Mouse (Mus musculus): Measurements from ENCODE around the gene Tsc2. TPM values are rescaled to one million over a fixed set of nuclear protein-coding genes. Genes with fewer than 3 reads are reported as not detected.

Tsc2 gene
- polyA plus RNA-seq, 1 experiment from 2014 or later, result 72.8 TPM

DNA sequence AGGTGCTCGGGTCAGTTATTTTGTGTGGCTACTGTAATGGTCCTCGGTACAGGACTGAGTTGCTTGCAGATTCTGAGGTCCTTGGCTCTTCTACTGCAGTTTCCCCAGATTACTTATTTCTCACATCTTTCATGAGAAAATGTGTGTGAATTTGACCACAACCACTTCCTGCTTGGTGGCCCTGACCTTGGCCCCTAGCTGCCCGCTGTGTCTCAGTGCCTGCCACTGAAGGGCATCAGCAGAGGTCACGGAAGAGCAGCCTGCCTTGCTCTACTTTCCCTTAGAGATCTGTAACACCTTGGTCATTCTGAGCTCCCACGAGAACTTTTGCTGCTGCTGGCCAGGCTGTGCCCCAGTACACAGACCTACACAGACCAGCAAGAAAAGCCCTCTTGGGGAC, 68.8 kb downstream of the Tsc2 start:
- peaks cover 9% of the 10 kb centered on the region for H3K4me1 ChIP-seq
- WGBS, result 80% methylated on average over 5 of the region's 5 CpGs
- H3K9ac ChIP-seq, result no peak overlapping the region
- peaks cover 30% of the 10 kb centered on the region for H3K36me3 ChIP-seq
- H3K27ac ChIP-seq, result no peak overlapping the region
- H3K4me2 ChIP-seq (replicated peaks), result no peak overlapping the region
- no peaks in the 10 kb centered on the region for H3K27me3 ChIP-seq
- H3K4me3 ChIP-seq, result no peak overlapping the region
- no peak for ATAC-seq (ENCODE audit: insufficient number of reproducible peaks, insufficient read depth, low FRiP score, low TSS enrichment)
- no peaks in the 10 kb centered on the region for H3K9me3 ChIP-seq

DNA sequence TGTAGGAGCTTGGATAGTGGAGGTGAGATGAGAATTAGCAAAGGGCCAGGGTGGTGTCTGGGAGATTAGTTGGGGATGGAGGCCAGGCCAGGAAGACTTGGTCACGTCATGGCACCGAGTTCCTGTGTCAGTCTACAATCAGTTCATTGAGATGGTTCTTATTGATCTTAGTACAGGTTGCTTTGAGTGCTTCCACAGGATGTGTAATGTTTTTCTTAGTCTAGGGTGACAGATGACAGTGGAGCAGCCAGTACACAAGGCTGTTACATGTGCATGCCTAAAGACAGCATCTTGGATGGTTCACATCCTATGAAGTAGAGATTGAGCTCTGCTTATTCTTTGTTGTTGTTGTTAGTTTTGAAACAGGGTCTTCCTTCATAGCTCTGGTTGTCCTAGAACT, 70.8 kb downstream of the Tsc2 start:
- no peak overlapping the region for H3K4me3 ChIP-seq
- no peaks in the 10 kb centered on the region for H3K27me3 ChIP-seq
- WGBS, result 88% methylated on average over 2 of the region's 2 CpGs
- no peaks in the 10 kb centered on the region for H3K9me3 ChIP-seq
- H3K9ac ChIP-seq, result no peak overlapping the region
- H3K4me1 ChIP-seq, result peaks cover 15% of the 10 kb centered on the region
- H3K4me2 ChIP-seq (replicated peaks), result no peak overlapping the region
- H3K27ac ChIP-seq, result no peak overlapping the region
- H3K36me3 ChIP-seq, result peaks cover 23% of the 10 kb centered on the region
- ATAC-seq (ENCODE audit: insufficient number of reproducible peaks, insufficient read depth, low FRiP score, low TSS enrichment), result no peak

DNA sequence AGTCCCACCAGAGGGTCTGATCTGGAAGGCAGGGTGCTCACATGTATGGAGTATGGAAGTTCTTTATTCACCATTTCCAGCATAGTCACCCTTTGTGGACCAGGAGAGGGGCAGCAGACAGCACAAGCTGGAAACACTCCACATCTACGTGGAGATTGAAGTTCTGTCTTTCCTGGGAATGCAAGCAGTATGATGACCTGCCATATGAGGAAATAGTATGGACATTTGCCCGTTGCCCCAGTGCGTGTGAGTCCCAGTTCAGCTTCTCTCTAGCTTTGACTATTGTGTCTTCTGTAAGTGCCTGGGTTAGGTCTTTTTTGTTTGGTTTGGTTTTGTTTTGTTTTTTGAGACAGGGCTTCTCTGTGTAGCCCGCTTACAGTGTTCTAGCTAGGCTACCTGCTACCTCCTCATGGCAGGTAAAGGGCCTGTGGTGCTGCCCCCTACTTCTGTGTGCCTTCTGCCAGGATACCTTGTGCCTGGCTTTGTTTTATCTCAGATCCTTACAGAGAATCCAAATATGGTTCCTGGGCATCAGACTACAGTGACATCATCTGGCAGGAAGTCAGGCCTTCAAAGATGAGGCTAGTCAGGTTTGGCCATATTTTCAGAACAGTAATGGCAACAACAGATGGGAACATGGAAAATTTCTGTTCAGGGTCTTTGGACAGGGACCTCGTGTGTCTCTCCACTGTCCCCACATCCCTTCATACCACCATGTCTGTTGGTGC, 72.0 kb downstream of the Tsc2 start:
- Histone ChIP-seq H3K4me1 (peaks cover 15% of the 10 kb centered on the region), H3K4me3 (no peak overlapping the region), H3K27ac (no peak overlapping the region), H3K4me2 (replicated peaks) (no peak overlapping the region), H3K9me3 (no peaks in the 10 kb centered on the region), H3K36me3 (peaks cover 12% of the 10 kb centered on the region), H3K9ac (no peak overlapping the region), H3K27me3 (no peaks in the 10 kb centered on the region)
- 93% methylated on average over 5 of the region's 5 CpGs for WGBS
- no peak for ATAC-seq (ENCODE audit: insufficient number of reproducible peaks, insufficient read depth, low FRiP score, low TSS enrichment)

DNA sequence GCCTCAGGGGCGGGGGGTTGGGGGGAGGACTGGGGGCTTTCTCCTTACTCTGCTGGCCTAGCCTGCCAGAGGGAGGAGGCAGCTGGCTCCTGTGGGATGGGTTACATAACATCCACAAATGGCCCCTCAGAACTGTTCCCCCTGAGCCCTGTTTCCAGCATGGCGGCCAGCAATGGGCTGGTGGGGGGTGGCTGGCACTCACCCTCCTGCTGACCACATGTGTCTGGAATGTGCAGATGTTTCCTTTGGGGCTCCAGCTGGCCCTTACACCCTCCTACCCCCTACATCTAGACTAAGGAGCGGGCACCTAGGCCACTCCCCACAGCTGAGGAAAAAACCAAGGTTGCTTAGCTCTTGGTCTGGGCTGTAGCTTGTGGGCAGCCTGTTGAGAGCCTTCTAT, 73.3 kb downstream of the Tsc2 start:
- H3K4me1 ChIP-seq, result peaks cover 15% of the 10 kb centered on the region
- ATAC-seq (ENCODE audit: insufficient number of reproducible peaks, insufficient read depth, low FRiP score, low TSS enrichment), result peak; percentile 35; the same call in 1 of the 2 replicates
- H3K36me3 ChIP-seq, result peaks cover 5% of the 10 kb centered on the region; the same call in 1 of the 2 replicates
- no peaks in the 10 kb centered on the region for H3K27me3 ChIP-seq
- H3K9ac ChIP-seq, result no peak overlapping the region
- H3K4me2 ChIP-seq (replicated peaks), result no peak overlapping the region
- H3K4me3 ChIP-seq, result no peak overlapping the region
- no peaks in the 10 kb centered on the region for H3K9me3 ChIP-seq
- WGBS, result 57% methylated on average over 3 of the region's 3 CpGs
- peak overlapping the region; percentile 32 for H3K27ac ChIP-seq

DNA sequence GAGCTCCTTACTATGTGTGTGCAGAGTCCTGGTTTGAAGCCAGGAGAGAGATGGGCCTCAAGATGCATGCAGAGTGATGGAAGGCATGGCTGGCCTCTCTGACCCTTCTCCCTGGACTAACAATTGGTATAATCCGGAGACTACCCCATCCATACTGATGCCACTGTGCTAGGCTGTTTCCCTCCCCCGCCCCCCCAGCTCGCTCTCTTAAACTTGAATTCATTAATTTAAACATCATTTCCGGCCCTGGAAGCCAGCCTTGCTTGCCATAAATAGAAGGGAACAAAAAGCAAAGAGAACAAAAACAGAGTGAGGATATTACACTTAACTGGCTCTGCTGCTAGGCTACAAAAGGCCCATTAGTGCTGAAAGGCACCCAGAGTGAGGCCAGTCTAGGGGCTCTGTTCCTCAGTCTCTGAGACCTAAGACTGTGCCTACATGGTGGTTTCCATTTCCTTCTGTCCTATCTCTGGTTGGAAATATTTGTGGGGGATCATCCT, 73.8 kb downstream of the Tsc2 start:
- Histone ChIP-seq H3K27me3 (no peaks in the 10 kb centered on the region), H3K9ac (no peak overlapping the region), H3K9me3 (no peaks in the 10 kb centered on the region), H3K36me3 (peaks cover 5% of the 10 kb centered on the region; the same call in 1 of the 2 replicates), H3K4me1 (peaks cover 15% of the 10 kb centered on the region), H3K4me3 (no peak overlapping the region), H3K27ac (peak overlapping the region; percentile 32), H3K4me2 (replicated peaks) (no peak overlapping the region)
- WGBS, result 58% methylated on average over 4 of the region's 4 CpGs
- ATAC-seq (ENCODE audit: insufficient number of reproducible peaks, insufficient read depth, low FRiP score, low TSS enrichment), result 0 out of 2 replicates have a peak, but pooled peaks have one; percentile 3

DNA sequence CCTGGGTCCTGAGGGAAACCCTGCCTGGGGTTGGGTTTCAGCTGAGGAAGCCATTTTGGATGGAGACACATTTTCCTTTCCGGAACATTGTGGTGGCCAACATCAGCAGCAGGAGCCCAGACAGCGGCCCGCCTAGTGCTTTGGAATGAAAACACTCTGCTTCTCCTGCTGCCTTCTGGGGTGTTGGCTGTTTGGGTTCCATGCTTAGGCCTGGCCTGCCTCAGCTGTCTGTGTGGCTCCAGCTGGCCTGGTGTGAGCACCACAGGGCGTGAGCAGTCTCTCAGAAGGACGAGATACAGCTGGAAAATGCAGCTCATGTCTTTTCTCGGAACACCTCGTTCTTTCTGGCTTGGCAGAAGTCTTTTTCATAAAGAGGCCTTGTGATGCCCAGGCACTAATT, 75.3 kb downstream of the Tsc2 start:
- H3K27ac ChIP-seq, result no peak overlapping the region
- H3K4me2 ChIP-seq (replicated peaks), result no peak overlapping the region
- no peak for ATAC-seq (ENCODE audit: insufficient number of reproducible peaks, insufficient read depth, low FRiP score, low TSS enrichment)
- WGBS, result 85% methylated on average over 7 of the region's 7 CpGs
- no peak overlapping the region for H3K9ac ChIP-seq
- H3K4me1 ChIP-seq, result peaks cover 19% of the 10 kb centered on the region
- no peak overlapping the region for H3K4me3 ChIP-seq
- H3K9me3 ChIP-seq, result no peaks in the 10 kb centered on the region
- no peaks in the 10 kb centered on the region for H3K27me3 ChIP-seq
- H3K36me3 ChIP-seq, result peaks cover 5% of the 10 kb centered on the region; the same call in 1 of the 2 replicates

DNA sequence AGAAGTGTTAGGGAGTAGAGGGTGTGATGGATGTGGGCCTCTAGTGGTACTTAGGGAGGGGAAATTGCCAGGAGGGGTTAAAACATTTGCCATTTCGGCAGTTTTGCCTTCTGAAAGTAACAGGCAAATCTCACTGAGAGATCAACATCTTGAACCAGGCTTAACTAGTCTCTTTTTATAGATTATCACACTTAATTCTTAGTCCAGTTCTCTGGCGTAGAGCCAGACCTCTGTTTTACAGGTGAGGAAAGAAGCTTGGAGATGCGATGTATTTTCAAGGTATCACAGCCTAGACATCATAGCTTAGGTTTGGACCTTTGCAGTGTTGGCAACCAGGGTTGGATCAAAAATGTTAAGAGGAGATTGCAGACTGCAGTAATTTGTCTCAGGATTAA, 81.4 kb downstream of the Tsc2 start:
- 43% methylated on average over 3 of the region's 3 CpGs for WGBS
- Histone ChIP-seq H3K36me3 (no peaks in the 10 kb centered on the region), H3K27me3 (0 out of 2 replicates have a peak, but pooled peaks cover 5% of the 10 kb centered on the region), H3K9me3 (no peaks in the 10 kb centered on the region), H3K4me1 (peaks cover 23% of the 10 kb centered on the region), H3K4me3 (peak overlapping the region; percentile 88), H3K27ac (peak overlapping the region; percentile 95; the same call in 1 of the 2 replicates), H3K4me2 (replicated peaks) (peak overlapping the region; percentile 86), H3K9ac (peak overlapping the region; percentile 91)
- ATAC-seq (ENCODE audit: insufficient number of reproducible peaks, insufficient read depth, low FRiP score, low TSS enrichment), result no peak

DNA sequence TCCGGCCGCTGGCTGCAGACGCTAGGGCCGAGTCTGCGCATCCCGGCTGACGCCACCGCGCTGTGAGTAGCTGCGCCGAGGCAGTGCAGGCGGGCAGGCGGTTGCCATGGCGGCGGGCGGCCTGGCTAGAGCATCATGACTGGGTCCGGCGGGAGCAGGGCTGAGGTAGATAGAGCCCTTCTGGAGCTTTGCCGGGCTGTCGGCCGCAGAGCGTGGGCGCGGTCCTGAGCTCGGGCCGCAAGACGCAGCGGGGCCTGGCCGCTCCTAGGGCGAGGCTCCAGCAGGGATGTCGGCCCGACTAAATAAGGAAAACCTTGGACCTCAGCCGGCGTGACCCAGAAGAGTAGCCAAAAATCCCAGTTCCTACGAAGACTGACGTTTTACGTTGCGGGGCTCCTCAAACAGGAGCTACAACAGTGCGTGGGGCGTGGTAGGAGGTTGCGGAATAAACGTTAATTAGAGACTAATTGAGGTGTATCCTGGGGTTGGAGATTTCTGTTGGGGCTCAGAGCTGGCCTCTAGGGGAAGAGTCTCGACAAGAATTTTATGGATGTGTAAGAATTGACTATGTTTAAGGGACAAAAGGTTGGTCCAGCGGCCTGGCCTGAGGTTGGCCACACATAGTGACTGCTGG, 81.9 kb downstream of the Tsc2 start:
- H3K4me2 ChIP-seq (replicated peaks), result peak overlapping the region; percentile 86
- peak overlapping the region; percentile 88 for H3K4me3 ChIP-seq
- no peaks in the 10 kb centered on the region for H3K36me3 ChIP-seq
- ATAC-seq (ENCODE audit: insufficient number of reproducible peaks, insufficient read depth, low FRiP score, low TSS enrichment), result peak; percentile 82
- peak overlapping the region; percentile 95 for H3K27ac ChIP-seq
- 0 out of 2 replicates have a peak, but pooled peaks cover 5% of the 10 kb centered on the region for H3K27me3 ChIP-seq
- H3K9me3 ChIP-seq, result no peaks in the 10 kb centered on the region
- under 1% methylated on average over 44 of the region's 44 CpGs for whole genome bisulfite sequencing
- H3K9ac ChIP-seq, result peak overlapping the region; percentile 91
- H3K4me1 ChIP-seq, result peaks cover 23% of the 10 kb centered on the region

DNA sequence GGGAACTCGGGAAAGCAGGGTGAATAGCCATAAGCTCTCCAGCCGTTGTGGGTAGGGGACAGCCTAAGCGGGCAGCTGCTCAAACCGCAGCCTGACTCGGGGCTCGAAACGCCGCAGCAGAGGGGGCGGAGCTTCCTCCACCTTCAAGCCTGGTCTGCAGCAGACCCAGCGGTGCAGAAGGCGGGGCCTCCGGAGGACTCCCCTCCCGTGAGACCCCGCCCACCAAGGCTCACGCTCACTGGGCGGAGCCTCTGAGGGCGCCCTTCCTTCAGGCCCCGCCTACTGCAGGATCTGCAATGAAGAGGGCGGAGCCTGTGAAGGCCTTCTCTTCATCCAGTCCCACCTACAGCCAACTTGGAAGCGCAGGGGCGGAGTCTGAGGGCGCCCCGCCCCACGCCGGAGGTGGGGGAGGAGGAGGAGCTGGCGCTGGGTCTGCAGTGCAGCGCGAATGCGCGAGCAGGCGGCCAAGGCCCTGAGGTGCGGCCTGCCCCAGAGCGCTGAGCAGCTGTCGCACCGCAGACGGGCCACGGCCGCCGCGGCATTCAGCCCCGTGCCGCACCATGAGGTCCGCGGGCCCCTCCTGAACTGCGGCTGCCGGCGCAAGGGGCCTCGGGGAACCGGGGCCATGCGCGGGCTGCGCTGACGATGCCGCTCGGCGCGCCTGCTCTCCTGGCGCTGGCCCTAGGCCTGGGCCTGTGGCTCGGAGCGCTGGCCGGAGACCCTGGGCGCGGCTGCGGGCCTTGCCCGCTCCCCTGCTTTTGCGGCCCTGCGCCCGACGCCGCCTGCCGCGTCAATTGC, 82.6 kb downstream of the Tsc2 start, which contains the start of gene Pkd1:
Pkd1 (plus strand) TSS at position 217 of the 798 bp plus-strand sequence.
- peak within 1 kb of the TSS; percentile 88 for H3K4me3 ChIP-seq
- H3K27ac ChIP-seq, result peak within 1 kb of the TSS; percentile 95
- H3K36me3 ChIP-seq, result no peaks in the 10 kb centered on the region
- H3K27me3 ChIP-seq, result peaks cover 6% of the 10 kb centered on the region
- ATAC-seq (ENCODE audit: insufficient number of reproducible peaks, insufficient read depth, low FRiP score, low TSS enrichment), result peak; percentile 95
- H3K4me2 ChIP-seq (replicated peaks), result peak within 1 kb of the TSS; percentile 86
- H3K9ac ChIP-seq, result peak within 1 kb of the TSS; percentile 91
- peaks cover 23% of the 10 kb centered on the region for H3K4me1 ChIP-seq
- WGBS, result under 1% methylated on average over 63 of the region's 72 CpGs
- H3K9me3 ChIP-seq, result no peaks in the 10 kb centered on the region

DNA sequence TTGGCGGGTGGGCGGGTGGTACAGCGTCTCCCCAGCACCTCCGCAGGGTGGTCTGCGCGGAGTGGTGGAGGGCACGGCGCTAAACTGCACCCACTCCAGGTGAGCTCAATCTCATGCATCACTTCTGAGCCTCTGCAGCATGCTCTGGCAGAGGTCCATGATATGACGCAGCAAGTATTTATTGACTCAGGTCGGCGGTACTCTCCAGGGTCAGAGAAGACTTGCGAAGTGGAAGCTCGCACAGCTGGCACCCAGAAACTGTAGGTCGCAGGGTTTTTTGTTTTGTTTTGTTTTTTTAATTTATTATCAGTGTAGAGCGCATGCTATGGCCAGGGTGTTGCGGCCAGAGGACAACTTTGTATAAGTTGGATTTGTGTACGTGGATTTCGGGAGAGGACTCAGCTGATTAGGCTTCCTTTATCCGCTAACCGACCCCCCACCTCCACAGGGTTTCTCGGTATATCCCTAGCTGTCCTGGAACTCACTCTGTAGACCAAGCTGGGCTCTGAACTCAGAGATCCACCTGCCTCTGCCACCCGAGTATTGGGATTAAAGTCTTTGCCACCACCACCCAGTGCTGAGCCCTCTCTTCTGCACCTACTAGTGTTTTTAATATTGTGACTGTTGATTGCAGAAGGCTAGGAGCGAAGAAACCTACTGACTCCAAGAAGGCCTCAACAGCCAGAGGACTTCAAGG, 83.4 kb downstream of the Tsc2 start:
- no peaks in the 10 kb centered on the region for H3K9me3 ChIP-seq
- H3K9ac ChIP-seq, result peak overlapping the region; percentile 43
- H3K4me1 ChIP-seq, result peaks cover 23% of the 10 kb centered on the region
- no peaks in the 10 kb centered on the region for H3K36me3 ChIP-seq
- 5% methylated on average over 23 of the region's 23 CpGs for WGBS
- peaks cover 9% of the 10 kb centered on the region for H3K27me3 ChIP-seq
- peak overlapping the region; percentile 88 for H3K4me3 ChIP-seq
- peak; percentile 32 for ATAC-seq (ENCODE audit: insufficient number of reproducible peaks, insufficient read depth, low FRiP score, low TSS enrichment)
- H3K27ac ChIP-seq, result peak overlapping the region; percentile 62
- peak overlapping the region; percentile 86 for H3K4me2 ChIP-seq (replicated peaks)

DNA sequence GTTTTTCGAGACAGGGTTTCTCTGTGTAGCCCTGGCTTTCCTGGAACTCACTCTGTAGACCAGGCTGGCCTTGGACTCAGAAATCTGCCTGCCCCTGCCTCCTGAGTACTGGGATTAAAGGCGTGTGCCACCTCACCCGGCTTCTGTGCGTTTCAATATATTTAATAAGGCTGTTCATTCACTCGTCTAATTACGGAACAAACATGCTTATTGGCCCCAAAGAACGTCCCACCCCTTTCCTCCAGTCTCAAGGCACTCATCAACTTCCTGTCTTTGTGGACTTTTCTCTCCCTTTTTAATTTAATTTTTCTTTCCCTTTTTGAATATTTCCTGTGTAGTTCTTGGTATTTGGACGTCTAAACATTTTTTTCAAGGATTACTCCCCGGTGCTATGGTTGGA, 84.0 kb downstream of the Tsc2 start:
- Histone ChIP-seq H3K9ac (no peak overlapping the region), H3K27ac (no peak overlapping the region), H3K27me3 (peaks cover 9% of the 10 kb centered on the region), H3K9me3 (no peaks in the 10 kb centered on the region), H3K4me2 (replicated peaks) (peak overlapping the region; percentile 86), H3K4me1 (peaks cover 23% of the 10 kb centered on the region), H3K36me3 (no peaks in the 10 kb centered on the region), H3K4me3 (no peak overlapping the region)
- ATAC-seq (ENCODE audit: insufficient number of reproducible peaks, insufficient read depth, low FRiP score, low TSS enrichment), result no peak
- WGBS, result 42% methylated on average over 9 of the region's 9 CpGs

All from embryonic facial prominence, embryonic 12.5 days (tissue).